Mouse (Mus musculus) erythroblast, adult 5-6 weeks (primary cell): ENCODE data around the gene Msx1. TPM values are rescaled to one million over a fixed set of nuclear protein-coding genes. Genes with fewer than 3 reads are reported as not detected.
"Not testable (repeated sequence)": the region's sequence is repeated elsewhere in the genome, so short reads cannot be mapped to it uniquely, and the experiment has no call there.

ENCODE experiments used
- ATAC-seq: replicated peaks from 2 replicates; pipeline ENCODE4 v1.8.0; 2016; ENCODE audit warnings: moderate number of reproducible peaks, mild to moderate bottlenecking, moderate TSS enrichment, inconsistent platforms; ENCODE audit not compliant: poor library complexity, low FRiP score, severe bottlenecking
- total RNA-seq, 2 experiments: library from RNA; stranded (forward) in 1 of 2; stranded (reverse) in 1 of 2; fragments of 150-400 nt in 1 of 2; fragments of 200-764, 138-1000 nt in 1 of 2; gene quantifications; 2 replicates each; pipeline versions ENCODE4 v1.2.3 to v1.2.4; 2015 to 2017; ENCODE audit warnings: low replicate concordance in 2 of 2

The Msx1 gene
- total RNA-seq (2015; ENCODE audit: low replicate concordance), result not detected in 2 replicates
- not detected in 2 replicates for total RNA-seq (2017; ENCODE audit: low replicate concordance)

DNA sequence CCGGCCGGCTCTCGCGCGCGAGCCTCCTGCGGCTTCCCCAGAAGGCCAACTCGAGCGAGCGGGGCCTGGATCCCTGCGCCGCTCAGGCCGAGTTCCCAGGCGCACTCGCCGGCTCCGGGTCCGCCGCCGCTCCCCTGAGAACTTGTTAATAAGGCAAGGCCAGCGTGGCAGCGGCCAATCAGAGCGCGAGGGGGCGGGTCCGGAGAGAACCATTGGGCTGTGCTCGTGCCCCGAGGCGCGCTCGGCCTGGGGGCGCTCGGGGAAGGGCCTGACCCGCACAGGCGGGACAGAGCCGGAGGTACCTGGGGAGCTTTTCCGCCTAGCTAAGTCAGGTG, at the start of gene Msx1:
TSS of gene Msx1 (minus strand) at position 123 of the 335 bp plus-strand sequence.
- no peak for ATAC-seq

- ATAC-seq, result no peak
These were observed 41.1 kb upstream of the Msx1 start for GRCm38 (mm10) chr5:37865471-37865870.

DNA sequence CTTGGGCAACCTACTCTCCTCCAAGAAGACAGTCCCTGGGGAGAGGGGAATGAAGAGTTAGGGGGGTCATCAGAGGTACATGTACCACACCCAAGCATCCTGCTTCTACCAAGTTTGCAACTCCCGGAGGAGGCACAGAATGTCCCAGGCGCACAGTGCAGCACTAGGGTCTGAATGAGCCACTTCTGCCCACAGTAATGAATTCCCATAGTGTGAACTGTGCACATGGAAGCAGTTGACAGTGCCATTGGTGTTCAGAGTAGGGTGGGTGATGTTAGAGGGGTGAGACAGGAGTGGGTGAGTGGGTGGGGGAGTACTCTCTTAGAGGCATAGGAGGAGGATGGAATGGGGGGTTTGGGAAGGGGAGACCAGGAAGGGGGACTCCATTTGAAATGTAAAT, 39.9 kb upstream of the Msx1 start:
- ATAC-seq, result no peak

DNA sequence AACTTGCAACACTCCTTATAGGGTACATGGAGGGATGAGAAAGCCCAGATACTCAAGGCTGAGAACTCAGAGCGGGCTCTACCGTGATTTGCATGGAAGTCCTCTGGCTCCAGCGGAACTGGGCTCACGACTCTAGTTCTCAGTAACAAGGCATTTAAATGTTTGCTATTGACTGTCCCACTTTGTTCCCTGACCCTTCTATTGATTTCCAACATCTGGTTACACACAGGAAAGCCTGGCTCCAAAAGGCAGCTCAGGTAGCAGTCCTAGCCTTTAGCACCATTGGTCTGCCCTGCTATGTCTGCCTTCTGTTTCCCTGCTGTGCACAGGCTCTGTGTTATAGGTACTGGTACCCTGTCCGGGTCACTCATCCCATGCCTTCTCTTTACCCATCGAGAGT, 36.5 kb upstream of the Msx1 start:
- no peak for ATAC-seq

DNA sequence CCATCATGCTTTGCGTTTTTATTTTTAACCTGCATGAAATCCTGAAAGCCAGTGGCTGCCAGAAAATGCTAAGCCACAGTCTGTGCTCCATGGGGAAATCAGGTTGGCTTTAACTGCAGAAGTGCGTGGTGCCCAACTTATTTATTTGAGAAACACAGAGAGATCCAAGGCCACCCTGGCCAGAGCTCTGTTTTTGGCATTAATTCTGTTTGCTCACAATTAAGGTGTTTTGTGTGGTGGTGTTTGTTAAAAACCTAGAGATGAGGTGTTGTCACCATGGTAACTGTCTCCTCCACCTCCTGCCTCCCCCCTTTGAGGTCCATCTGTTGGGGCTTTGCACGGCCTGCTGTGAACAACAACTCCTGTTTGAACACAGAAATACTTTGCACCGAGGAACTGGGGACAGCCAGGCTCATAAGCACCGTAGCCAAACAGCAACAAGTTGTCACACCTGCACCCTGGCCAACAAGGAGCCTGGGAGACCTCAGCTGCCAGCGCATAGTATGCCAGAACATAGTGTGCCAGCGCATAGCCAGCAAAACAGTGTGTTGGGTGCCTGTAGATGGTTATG, 35.9 kb upstream of the Msx1 start:
- ATAC-seq, result no peak

DNA sequence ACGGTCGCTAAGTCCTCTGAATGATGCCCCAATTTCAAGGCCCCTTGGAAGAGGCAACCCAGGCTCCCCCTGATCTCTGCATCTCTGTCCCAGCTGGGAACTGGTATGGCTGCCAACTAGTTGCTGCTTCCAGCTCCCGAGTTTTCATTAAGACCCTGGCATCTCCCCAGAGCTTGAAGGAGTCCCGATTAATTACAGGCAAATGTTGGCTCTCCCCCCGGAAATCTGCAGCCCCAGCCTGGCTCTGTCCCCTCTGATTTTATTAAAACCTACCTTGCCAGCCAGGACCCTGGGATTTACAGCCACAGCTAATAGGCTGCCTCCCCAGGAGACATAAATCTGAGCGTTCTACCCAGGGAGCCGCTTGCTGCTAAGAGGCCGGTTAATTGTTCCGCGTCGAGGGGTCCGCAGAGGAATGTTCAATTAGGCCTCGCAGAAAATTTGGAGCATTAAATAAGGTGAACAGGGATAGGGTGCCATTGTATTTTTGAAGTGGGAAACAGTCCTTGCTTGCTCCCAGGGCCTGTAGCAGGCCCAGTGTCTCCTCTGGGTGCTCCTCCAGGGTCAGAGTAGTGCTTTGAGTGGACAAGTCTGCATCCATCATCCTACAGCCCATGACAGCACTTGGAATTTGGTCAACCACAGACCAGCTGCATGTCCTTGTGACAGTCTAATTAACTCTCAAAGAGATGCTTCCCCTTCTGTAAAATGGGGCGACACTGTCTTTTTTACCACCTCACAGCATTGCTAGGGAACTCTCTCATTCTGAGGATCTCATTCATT, 33.6 kb upstream of the Msx1 start:
- ATAC-seq, result no peak

DNA sequence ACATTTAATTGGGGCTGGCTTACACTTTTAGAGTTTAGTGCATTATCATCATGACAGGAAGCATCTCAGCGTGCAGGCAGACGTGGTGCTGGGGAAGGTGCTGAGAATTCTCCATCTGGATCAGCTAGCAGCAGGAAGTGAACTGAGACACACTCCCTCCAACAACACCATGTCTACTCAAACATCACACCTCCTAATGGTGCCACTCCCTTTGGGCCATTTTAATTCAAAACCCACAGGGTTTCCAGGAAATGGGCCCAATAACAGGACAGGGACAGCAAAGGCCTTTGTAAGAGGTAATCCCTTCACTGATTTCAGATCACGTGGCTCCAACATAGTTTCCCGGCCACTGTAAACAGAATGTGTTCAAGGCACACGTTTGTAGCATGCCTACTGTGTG, 31.7 kb upstream of the Msx1 start:
- no peak for ATAC-seq

DNA sequence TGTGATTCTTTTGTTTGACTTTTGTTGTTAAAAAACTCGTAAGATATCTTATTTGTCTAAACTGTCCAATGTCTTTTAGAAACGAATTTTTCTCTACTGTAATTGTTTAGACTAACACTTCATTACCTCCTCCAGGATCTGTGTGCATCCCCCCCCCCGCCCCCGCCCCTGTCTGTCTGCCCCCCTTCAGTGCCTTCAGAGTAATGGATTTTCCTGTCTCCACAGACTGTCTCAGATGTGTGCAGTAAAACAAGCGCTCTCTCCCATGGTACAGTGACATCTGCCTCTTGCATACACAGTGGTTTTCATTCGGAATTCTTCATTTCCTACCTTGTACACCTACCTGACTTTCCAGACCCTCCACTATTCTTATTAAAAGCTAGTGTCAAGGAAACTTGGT, 29.9 kb upstream of the Msx1 start:
- ATAC-seq, result no peak

DNA sequence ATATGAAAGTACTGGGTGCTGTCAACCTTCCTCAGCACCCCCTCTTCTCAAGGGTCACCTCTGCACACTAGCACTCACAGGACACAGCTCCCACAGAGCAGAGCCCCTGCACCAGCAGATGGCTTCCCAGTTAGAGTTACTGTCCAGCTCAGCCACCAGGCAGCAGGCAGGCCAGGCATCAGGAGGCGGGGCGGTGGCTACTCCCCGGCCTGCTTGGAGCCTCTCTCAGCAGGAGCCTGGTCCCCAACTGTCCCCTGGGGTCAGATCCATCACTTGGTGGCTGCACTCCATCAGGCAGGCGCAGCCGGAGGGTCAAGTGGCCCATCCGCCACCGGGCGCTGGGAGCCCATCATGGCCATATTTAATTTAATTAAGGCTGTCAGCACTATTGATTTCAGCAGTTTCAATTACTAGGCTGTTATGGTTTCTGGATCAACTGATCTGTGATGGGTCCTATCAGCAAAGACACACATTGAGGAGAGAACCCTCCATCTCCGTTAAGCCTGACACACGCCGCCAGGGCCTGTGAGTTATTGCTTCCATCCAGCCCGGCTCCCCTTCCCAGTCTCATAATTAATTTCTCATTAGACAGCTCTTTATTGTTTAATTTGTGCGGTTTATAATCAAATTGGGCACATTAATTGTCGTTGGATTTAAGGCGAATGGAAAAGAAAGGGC, 27.1 kb upstream of the Msx1 start:
- ATAC-seq, result no peak

DNA sequence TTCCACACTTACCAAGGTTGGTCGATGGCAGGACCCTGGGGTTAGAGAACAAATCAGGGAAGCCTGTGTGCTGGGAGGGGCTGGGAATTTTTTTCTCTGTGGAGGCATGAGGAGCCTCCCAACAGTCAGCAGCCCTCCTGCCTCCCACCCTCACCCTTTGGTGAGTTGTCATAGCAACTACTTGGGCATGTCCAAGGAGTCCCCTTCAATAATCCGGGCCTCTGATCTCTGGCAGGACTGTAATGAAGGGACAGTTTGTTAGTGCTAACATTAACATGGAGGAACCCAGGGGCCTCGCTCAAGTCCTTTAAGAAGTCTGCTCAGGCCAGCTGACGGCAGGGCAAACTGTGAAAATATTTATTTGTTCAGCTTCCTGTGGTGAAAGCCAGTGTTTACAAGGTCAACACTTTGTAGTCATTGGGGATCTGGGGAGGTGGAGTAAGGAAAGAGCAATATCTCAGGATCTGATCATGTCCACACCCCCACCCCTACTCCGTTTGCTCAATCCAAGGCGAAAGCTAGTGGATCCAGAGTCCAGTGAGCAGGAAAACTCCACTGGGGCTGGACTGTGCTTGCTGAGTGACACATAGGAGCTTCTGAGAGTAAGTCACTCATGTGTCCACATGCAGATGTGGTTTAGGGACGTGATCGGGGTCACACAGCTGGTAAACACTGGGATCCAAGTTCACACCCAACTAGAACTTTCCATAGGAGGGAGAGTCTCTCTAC, 24.8 kb upstream of the Msx1 start:
- ATAC-seq, result no peak

DNA sequence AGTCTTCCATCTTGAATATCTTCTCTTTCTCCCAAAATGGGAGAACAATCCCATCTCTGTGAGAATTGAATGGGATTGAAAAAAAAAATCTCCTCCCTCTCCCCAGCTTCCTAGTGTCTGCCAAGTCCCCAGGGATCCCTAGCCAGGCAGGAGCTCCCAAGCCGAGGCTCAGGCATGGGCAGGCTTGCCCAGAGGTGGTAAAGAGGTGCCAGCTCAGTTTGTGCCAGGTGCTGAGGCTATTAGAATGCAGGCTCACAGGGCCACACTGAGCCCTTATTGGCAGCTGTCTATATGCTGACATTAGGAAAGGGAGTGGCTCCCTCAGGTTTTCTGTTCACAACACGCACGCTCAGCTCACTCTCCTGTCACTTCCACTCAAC, 11.9 kb upstream of the Msx1 start:
- no peak for ATAC-seq

- ATAC-seq, result no peak
These were observed 11.3 kb upstream of the Msx1 start for GRCm38 (mm10) chr5:37835590-37836266.

GRCm38 (mm10) chr5:37832766-37833165, 8.4 kb upstream of the Msx1 start:
- ATAC-seq, result no peak

DNA sequence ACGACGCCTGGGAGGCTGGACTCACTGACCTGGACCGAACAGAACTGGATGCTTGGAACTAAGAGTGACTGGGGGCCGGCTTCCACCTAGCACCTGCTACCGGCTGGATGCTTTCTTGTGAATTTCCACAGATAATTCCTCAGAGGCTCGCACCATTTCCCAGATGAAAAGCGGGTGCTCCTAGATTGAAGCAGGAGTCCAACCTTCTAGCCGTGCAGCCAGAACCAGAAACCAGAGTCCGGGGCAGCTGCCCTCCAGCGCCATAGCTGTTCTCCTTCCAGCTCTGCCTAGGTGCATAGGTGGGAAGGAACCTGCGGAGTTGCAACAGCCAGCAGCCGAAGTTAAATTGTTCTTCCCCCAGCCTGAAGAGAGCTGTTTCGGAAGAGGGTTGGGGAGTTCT, 7.6 kb upstream of the Msx1 start:
- ATAC-seq, result no peak

DNA sequence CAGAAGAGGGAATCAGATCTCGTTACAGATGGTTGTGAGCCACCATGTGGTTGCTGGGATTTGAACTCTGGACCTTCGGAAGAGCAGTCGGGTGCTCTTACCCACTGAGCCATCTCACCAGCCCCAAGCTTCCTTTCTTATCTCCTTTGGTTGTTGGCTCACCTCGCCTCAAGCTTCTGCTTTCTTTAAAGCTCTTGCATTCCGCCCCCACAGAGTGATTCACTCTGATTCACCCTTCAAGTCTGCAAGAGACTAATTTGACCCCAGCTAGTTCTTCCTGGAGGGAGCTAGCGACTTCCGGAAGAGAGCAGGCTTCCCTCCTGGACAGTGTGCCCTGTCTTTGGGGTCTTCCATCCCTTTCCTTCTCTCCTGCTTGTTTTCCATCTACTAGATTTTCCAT, 6.1 kb upstream of the Msx1 start:
- not testable (repeated sequence) for ATAC-seq

DNA sequence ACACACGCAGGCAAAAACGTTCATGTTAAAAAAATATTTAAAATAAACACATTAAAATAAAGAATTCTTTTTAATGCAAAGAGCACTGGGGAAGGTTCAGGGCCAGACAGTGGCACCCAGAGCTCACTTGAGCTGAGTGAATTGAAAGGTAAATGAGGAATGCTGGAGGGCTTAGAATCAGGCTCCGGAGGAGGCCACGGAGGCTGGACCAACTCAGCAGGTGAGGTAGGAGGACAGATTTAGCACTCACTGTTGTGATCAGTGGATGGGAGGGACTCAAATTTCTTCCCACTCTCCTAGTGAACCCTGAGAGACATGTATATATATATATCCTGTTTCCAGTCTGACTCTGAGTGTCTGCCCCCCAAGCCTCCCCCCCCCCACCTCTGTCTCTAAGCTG, 5.5 kb upstream of the Msx1 start:
- ATAC-seq, result no peak

- no peak for ATAC-seq
These were observed 4.9 kb upstream of the Msx1 start for GRCm38 (mm10) chr5:37829296-37829670.

DNA sequence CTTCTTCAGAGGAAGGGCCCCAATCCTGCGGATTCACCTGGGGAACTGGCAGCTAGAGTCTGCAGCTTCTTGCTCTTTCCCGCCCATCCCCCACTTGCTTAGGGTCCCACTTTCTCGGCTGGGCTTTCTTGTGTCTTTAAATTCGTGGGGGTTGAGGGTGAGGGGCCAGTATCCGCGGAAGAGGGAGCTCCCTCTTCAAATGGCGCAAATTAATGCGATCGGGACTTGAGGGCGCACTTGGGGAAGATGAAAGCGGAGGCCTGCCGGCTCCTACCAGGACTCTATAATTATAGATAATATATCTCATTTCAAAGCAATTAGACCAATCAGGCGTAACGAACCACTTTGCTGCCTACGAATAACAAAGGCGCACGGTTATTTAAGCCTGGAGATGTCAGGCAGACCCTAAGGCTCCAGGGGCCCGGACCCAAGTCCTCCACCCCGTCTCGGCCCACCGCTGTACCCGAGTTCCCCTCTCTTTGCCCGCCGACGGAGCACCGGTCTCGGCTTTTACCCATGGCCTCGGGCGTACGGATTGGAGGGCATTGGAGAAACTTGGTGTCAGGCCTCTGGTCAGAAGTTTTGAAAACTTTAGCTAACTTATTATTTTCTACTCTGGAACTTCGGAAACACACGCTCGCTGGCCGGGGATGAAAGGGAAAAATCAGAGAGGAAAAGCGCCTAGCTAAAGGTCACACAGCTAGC, 4.4 kb upstream of the Msx1 start:
- no peak for ATAC-seq

GRCm38 (mm10) chr5:37828001-37828400, 3.6 kb upstream of the Msx1 start:
- ATAC-seq, result no peak

DNA sequence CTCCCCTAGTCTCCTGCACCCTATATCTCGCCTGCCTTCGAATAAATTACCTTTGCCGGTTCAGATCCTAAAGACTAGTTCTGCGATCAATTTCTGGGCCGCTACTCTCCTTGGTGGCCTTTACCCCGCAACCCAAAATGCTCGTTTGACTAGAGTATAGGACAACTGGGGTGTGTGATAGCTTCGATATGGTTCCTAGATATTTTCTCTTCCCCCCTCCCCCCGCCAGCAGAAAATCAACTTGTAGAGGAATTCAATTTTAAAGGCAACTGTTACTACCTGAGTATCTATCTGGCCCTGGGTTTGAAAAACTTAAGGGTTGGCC, 3.2 kb upstream of the Msx1 start:
- ATAC-seq, result no peak
